Mouse (Mus musculus) neural tube, embryonic 11.5 days (tissue): Measurements from ENCODE around the gene Gm6657. TPM values are rescaled to one million over a fixed set of nuclear protein-coding genes. Genes with fewer than 3 reads are reported as not detected.

Experiments
- ATAC-seq: fragments of 200-750 bp; cut with Nextera tagmentation; 2 replicates; pipeline ENCODE4 v1.8.0; 2017; ENCODE audit warnings: moderate number of reproducible peaks, mild to moderate bottlenecking, moderate TSS enrichment, moderate library complexity; ENCODE audit not compliant: insufficient read depth, low FRiP score, low TSS enrichment
- DNase-seq: peaks from one replicate; pipeline ENCODE4 v3.0.0-alpha.2; 2015; ENCODE audit warnings: low spot score
- H3K27ac ChIP-seq: fragments of 300-500 bp; sonication (generic); 2 replicates; pipeline ENCODE4 v1.5.1; 2014; ENCODE audit warnings: low read depth, mild to moderate bottlenecking, low read length
- H3K27me3 ChIP-seq: fragments of 300-500 bp; sonication (generic); 2 replicates; pipeline ENCODE4 v1.6.1; 2014; ENCODE audit warnings: mild to moderate bottlenecking, low read length, mixed read lengths; ENCODE audit not compliant: control insufficient read depth, insufficient read depth
- H3K36me3 ChIP-seq: fragments of 300-500 bp; sonication (generic); 2 replicates; pipeline ENCODE4 v1.6.1; 2014; ENCODE audit warnings: mild to moderate bottlenecking, low read length, moderate library complexity, mixed read lengths; ENCODE audit not compliant: control insufficient read depth, insufficient read depth
- H3K4me1 ChIP-seq: fragments of 300-500 bp; sonication (generic); 2 replicates; pipeline ENCODE4 v1.6.1; 2014; ENCODE audit warnings: low read length, mixed read lengths; ENCODE audit not compliant: control insufficient read depth, insufficient read depth
- H3K4me2 ChIP-seq: fragments of 300-500 bp; sonication (generic); 2 replicates; pipeline ENCODE4 v1.6.1; 2014; ENCODE audit warnings: low read depth, mild to moderate bottlenecking, moderate library complexity
- H3K4me3 ChIP-seq: fragments of 300-500 bp; sonication (generic); 2 replicates; pipeline ENCODE4 v1.5.1; 2014; ENCODE audit warnings: low read depth, low read length
- H3K9ac ChIP-seq: fragments of 300-500 bp; sonication (generic); 2 replicates; pipeline ENCODE4 v1.6.1; 2014; ENCODE audit warnings: mild to moderate bottlenecking, low read length
- H3K9me3 ChIP-seq: fragments of 300-500 bp; sonication (generic); 2 replicates; pipeline ENCODE4 v1.6.1; 2016; ENCODE audit warnings: low read length; ENCODE audit not compliant: control insufficient read depth
- WGBS: fragments of 180-500 bp; shearing (Covaris S2); extraction: QIAGEN DNeasy Blood & Tissue Kit; methylation state at CpG from one replicate; pipeline ENCODE4 v1.1.7; 2014; 5-methylcytosine and 5-hydroxymethylcytosine counted together
- polyA plus RNA-seq: library from polyadenylated mRNA; unstranded; fragments of >200 nt; fragmentation: Nextera tagmentation; extraction: Ambion mirVana; gene quantifications from 2 replicates; pipeline ENCODE4 v1.2.1, GENCODE M21; 2014

Gene Gm6657
- polyA plus RNA-seq, 1 experiment from 2014 or later = not detected

GRCm38 (mm10) chr12:78232560-78232959 is 38.5 kb downstream of the Gm6657 start:
- DNase-seq = no peak
- Histone ChIP-seq H3K36me3 (no peaks in the 10 kb centered on the region), H3K27me3 (no peaks in the 10 kb centered on the region), H3K9ac (no peak overlapping the region), H3K27ac (no peak overlapping the region), H3K9me3 (no peaks in the 10 kb centered on the region), H3K4me3 (no peak overlapping the region), H3K4me2 (no peak overlapping the region), H3K4me1 (no peaks in the 10 kb centered on the region)
- no peak for ATAC-seq

DNA sequence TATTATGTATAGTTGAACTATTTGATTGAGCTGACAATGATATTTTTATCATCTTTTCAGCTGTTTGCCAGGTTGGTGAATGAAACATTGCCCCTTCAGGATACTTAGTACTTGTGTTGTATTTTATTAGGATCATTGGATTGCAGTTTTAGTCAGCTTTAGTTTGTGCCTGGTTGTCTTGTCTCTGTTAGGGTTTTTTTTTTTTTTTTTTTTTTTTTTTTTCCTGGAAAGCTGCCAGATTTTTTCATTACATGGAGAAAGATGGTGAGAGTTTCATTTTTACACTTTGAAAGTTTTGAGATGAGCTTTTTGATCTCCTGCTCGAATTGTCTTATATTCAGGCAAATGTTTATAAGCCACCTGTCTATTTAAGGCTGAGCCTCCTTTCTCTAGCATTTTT is 54.3 kb downstream of the Gm6657 start:
- H3K27ac ChIP-seq = no peak overlapping the region
- no peak for ATAC-seq

DNA sequence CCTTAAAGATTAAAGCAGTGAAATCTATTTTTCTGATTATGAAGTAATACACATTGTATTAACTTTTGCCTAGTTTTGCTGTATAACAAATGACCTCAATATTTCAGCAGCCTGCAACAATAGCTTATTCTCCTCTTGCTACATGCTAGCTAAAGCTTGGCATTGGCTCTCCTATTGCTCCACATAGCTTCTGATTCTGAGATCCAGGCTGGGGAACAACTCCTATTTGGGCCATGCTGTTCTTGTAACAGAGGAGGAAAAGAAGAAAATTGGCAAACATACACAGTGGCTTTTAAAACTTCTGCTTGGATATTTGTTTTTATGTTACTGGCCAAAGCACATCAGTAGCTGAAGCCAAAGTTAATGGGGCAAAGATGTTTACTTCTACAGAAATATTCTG is 55.1 kb downstream of the Gm6657 start:
- no peaks in the 10 kb centered on the region for H3K36me3 ChIP-seq

More for the DNA sequence above, 54.3 kb downstream of the Gm6657 start:
- H3K4me3 ChIP-seq = no peak overlapping the region
- H3K27me3 ChIP-seq = no peaks in the 10 kb centered on the region
- H3K9me3 ChIP-seq = no peaks in the 10 kb centered on the region
- no peaks in the 10 kb centered on the region for H3K4me1 ChIP-seq
- no peak overlapping the region for H3K9ac ChIP-seq
- no peak for DNase-seq
- H3K36me3 ChIP-seq = no peaks in the 10 kb centered on the region
- H3K4me2 ChIP-seq = no peak overlapping the region
- 75% methylated on average over 1 of the region's 1 CpGs for WGBS

More for the DNA sequence above, 55.1 kb downstream of the Gm6657 start:
- no peak for DNase-seq
- H3K4me2 ChIP-seq = no peak overlapping the region
- no peaks in the 10 kb centered on the region for H3K4me1 ChIP-seq
- no peaks in the 10 kb centered on the region for H3K9me3 ChIP-seq
- H3K9ac ChIP-seq = no peak overlapping the region
- H3K27me3 ChIP-seq = no peaks in the 10 kb centered on the region
- ATAC-seq = no peak
- H3K4me3 ChIP-seq = no peak overlapping the region
- H3K27ac ChIP-seq = no peak overlapping the region

Other genes with a start within 250 kb of the Gm6657 start
- 21.3 and 23.7 TPM in 2 replicates for gene Gphn, start 32.1 kb downstream of the Gm6657 start, polyA plus RNA-seq